Mouse (Mus musculus) megakaryocyte, embryonic 14.5 days (primary cell): ENCODE measurements around the gene Iqck.

Source experiments
- FLI1 ChIP-seq: IDR thresholded peaks from 2 replicates; pipeline ENCODE4 v1.6.1; 2012; ENCODE audit warnings: low read length, inconsistent platforms, mixed read lengths
- GATA1 ChIP-seq: IDR thresholded peaks from 3 replicates; pipeline ENCODE4 v1.6.1; 2012; ENCODE audit warnings: mixed read lengths, low read length, inconsistent platforms, borderline replicate concordance

DNA sequence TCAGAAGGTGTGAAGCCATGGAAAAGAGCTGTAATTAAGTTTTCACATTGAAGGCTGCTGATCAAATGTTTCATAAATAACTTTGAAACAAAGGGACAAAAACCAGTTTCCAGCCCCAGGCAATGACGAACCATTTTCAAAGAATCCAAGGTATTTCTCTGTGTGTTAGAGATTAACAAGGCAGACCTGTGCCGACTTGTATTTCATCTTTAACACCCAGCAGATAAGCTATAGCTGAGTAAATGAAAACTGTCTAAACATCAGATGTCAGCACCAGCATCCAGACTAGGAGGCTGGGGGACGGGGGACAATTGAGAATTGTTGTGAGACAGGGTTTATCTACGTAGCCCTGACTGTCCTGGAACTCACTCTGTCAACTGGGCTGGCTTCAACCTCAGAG, 28.4 kb downstream of the Iqck start:
- no peak for TF ChIP-seq GATA1
- TF ChIP-seq FLI1, result no peak
